Mouse (Mus musculus) heart, embryonic 14.5 days (tissue): Measurements from ENCODE around the gene Tiparp. TPM values are rescaled to one million over a fixed set of nuclear protein-coding genes. Genes with fewer than 3 reads are reported as not detected.
A peak's percentile ranks its signal among the peaks of the same experiment; 100 is the strongest.

Experiments used
- ATAC-seq: fragments of 200-750 bp; cut with Nextera tagmentation; 2 replicates; pipeline ENCODE4 v1.8.0; 2017; ENCODE audit warnings: low read depth, moderate TSS enrichment; ENCODE audit not compliant: insufficient number of reproducible peaks, insufficient read depth, low FRiP score
- H3K27ac ChIP-seq, 2 experiments: fragments of 200-500 bp in 1 of 2; fragments of 300-500 bp in 1 of 2; sonication (generic) in 1 of 2; replicated peaks in 1 of 2; 2 replicates each; pipeline ENCODE4 v1.5.1; 2012 to 2014; ENCODE audit warnings: low read depth in 2 of 2, low read length in 2 of 2, control low read depth in 1 of 2, mild to moderate bottlenecking in 1 of 2, mixed read lengths in 1 of 2; ENCODE audit not compliant: control insufficient read depth in 1 of 2, insufficient read depth in 1 of 2
- H3K27me3 ChIP-seq: fragments of 300-500 bp; sonication (generic); 2 replicates; pipeline ENCODE4 v1.6.1; 2014; ENCODE audit warnings: mild to moderate bottlenecking, low read length, control low read depth; ENCODE audit not compliant: control insufficient read depth, insufficient read depth
- H3K36me3 ChIP-seq: fragments of 300-500 bp; sonication (generic); 2 replicates; pipeline ENCODE4 v1.6.1; 2014; ENCODE audit warnings: mild to moderate bottlenecking, control low read depth, low read length, mixed read lengths; ENCODE audit not compliant: control insufficient read depth, insufficient read depth
- H3K4me1 ChIP-seq, 2 experiments: fragments of 200-500 bp in 1 of 2; fragments of 300-500 bp in 1 of 2; sonication (generic) in 1 of 2; 2 replicates each; pipeline ENCODE4 v1.6.1; 2012 to 2014; ENCODE audit warnings: low read length in 2 of 2, control low read depth in 1 of 2, mixed read lengths in 1 of 2; ENCODE audit not compliant: control insufficient read depth in 2 of 2, insufficient read depth in 2 of 2
- H3K4me2 ChIP-seq: fragments of 300-500 bp; sonication (generic); 2 replicates; pipeline ENCODE4 v1.6.1; 2014; ENCODE audit warnings: mild to moderate bottlenecking, low read length
- H3K4me3 ChIP-seq, 2 experiments: fragments of 200-500 bp in 1 of 2; fragments of 300-500 bp in 1 of 2; sonication (generic) in 1 of 2; 2 replicates each; pipeline ENCODE4 v1.5.1; 2012 to 2014; ENCODE audit warnings: low read length in 2 of 2, mild to moderate bottlenecking in 2 of 2, control low read depth in 1 of 2, low read depth in 1 of 2, moderate library complexity in 1 of 2; ENCODE audit not compliant: control insufficient read depth in 1 of 2, insufficient read depth in 1 of 2
- H3K9ac ChIP-seq: fragments of 300-500 bp; sonication (generic); 2 replicates; pipeline ENCODE4 v1.6.1; 2014; ENCODE audit warnings: mild to moderate bottlenecking, low read length
- H3K9me3 ChIP-seq: fragments of 300-500 bp; sonication (generic); 2 replicates; pipeline ENCODE4 v1.6.1; 2016; ENCODE audit warnings: low read length, control low read depth; ENCODE audit not compliant: control insufficient read depth
- WGBS: fragments of 180-500 bp; shearing (Covaris S2); extraction: QIAGEN DNeasy Blood & Tissue Kit; methylation state at CpG from one replicate; pipeline ENCODE4 v1.1.7; 2014; 5-methylcytosine and 5-hydroxymethylcytosine counted together
- polyA plus RNA-seq: library from polyadenylated mRNA; unstranded; fragments of >200 nt; fragmentation: Nextera tagmentation; extraction: Ambion mirVana; gene quantifications from 2 replicates; pipeline ENCODE4 v1.2.1, GENCODE M21; 2014

Tiparp gene
- polyA plus RNA-seq, 1 experiment from 2014 or later, result 26.6 TPM

GRCm38 (mm10) chr3:65585291-65585690 lies 57.1 kb downstream of the Tiparp start:
- Histone ChIP-seq H3K4me3 (no peak overlapping the region), H3K27me3 (no peaks in the 10 kb centered on the region), H3K9me3 (no peaks in the 10 kb centered on the region), H3K27ac (no peak overlapping the region), H3K4me2 (no peak overlapping the region), H3K9ac (no peak overlapping the region), H3K36me3 (no peaks in the 10 kb centered on the region), H3K4me1 (peaks cover 0 to 4% of the 10 kb centered on the region in 2 experiments; a peak in 1 of 4 replicates)
- ATAC-seq, result no peak
- 85% methylated on average over 8 of the region's 8 CpGs for WGBS

GRCm38 (mm10) chr3:65585823-65586482 lies 57.7 kb downstream of the Tiparp start:
- Histone ChIP-seq H3K27ac (no peak overlapping the region), H3K4me1 (peaks cover 0 to 4% of the 10 kb centered on the region in 2 experiments; a peak in 1 of 4 replicates), H3K9me3 (no peaks in the 10 kb centered on the region), H3K36me3 (no peaks in the 10 kb centered on the region), H3K27me3 (no peaks in the 10 kb centered on the region), H3K9ac (no peak overlapping the region; the same call in 1 of the 2 replicates), H3K4me2 (peak overlapping the region; percentile 63), H3K4me3 (peak overlapping the region; percentile 29 to 35)
- 34% methylated on average over 16 of the region's 16 CpGs for WGBS
- ATAC-seq, result no peak

DNA sequence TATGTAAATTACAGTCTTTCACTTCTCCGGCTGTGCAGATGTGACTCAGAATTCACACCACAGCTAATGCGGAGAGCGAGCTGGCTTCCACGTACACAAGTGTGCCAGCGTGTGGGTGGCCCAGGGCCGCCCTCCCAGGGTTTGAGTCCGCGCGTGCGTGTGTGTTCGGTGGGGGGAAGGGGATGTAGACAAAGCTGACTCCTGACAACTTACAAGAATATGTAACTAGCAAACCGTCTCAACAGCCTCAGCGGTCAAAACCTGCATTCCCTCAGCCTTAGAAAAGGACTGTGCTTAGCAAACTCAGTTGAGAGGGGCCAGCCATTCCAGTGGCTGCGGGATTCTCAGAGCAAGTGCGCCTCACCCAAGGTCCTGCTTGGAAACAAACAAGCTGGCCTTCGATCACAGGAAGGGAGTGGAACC lies 58.3 kb downstream of the Tiparp start:
- Histone ChIP-seq H3K27ac (no peak overlapping the region), H3K9me3 (no peaks in the 10 kb centered on the region), H3K4me1 (peaks cover 0 to 4% of the 10 kb centered on the region in 2 experiments; a peak in 1 of 4 replicates), H3K4me3 (peak overlapping the region; percentile 29 to 35), H3K4me2 (peak overlapping the region; percentile 63), H3K36me3 (no peaks in the 10 kb centered on the region), H3K9ac (peak overlapping the region; percentile 61), H3K27me3 (no peaks in the 10 kb centered on the region)
- ATAC-seq, result no peak
- 4% methylated on average over 16 of the region's 16 CpGs for WGBS

DNA sequence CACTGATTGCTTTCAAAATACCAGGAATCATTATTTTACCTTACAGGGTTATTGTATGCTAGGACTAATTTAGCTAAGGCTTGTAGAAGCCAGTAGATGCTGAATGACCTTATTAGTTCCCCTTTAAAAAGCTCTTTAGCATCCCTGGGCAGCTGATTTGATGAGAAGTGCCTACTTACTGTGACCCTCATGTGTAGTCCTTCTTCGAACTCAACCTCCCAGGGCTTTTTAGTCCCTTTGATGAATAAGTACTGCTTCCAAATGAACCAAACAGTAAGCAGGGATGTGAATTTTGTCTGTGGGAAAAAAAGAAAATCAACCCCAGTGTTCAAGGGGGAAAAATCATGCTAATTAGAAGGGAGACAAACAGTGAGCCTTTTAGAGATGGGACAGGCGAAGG lies 58.8 kb downstream of the Tiparp start:
- no peak for ATAC-seq
- no peak overlapping the region for H3K27ac ChIP-seq
- peaks cover 0 to 4% of the 10 kb centered on the region in 2 experiments; a peak in 1 of 4 replicates for H3K4me1 ChIP-seq
- H3K4me3 ChIP-seq, result peak overlapping the region in 1 of 2 experiments; percentile 35; a peak in 3 of 4 replicates
- H3K4me2 ChIP-seq, result peak overlapping the region; percentile 63
- H3K36me3 ChIP-seq, result no peaks in the 10 kb centered on the region
- H3K9me3 ChIP-seq, result no peaks in the 10 kb centered on the region
- WGBS, result 80% methylated on average over 2 of the region's 2 CpGs
- H3K9ac ChIP-seq, result peak overlapping the region; percentile 61
- no peaks in the 10 kb centered on the region for H3K27me3 ChIP-seq

GRCm38 (mm10) chr3:65588424-65588823 lies 60.2 kb downstream of the Tiparp start:
- Histone ChIP-seq H3K4me2 (no peak overlapping the region), H3K36me3 (no peaks in the 10 kb centered on the region), H3K9me3 (no peaks in the 10 kb centered on the region), H3K27me3 (no peaks in the 10 kb centered on the region), H3K4me1 (peaks cover 0 to 4% of the 10 kb centered on the region in 2 experiments; a peak in 1 of 4 replicates), H3K9ac (no peak overlapping the region), H3K4me3 (no peak overlapping the region), H3K27ac (no peak overlapping the region)
- ATAC-seq, result no peak
- WGBS, result 81% methylated on average over 3 of the region's 3 CpGs

GRCm38 (mm10) chr3:65592850-65593249 lies 64.6 kb downstream of the Tiparp start:
- H3K4me3 ChIP-seq, result no peak overlapping the region
- H3K36me3 ChIP-seq, result no peaks in the 10 kb centered on the region
- H3K4me2 ChIP-seq, result no peak overlapping the region
- no peaks in the 10 kb centered on the region for H3K9me3 ChIP-seq
- WGBS, result 91% methylated on average over 6 of the region's 6 CpGs
- no peak overlapping the region for H3K9ac ChIP-seq
- no peaks in the 10 kb centered on the region for H3K27me3 ChIP-seq
- no peak overlapping the region for H3K27ac ChIP-seq
- ATAC-seq, result no peak
- H3K4me1 ChIP-seq, result no peaks in the 10 kb centered on the region

DNA sequence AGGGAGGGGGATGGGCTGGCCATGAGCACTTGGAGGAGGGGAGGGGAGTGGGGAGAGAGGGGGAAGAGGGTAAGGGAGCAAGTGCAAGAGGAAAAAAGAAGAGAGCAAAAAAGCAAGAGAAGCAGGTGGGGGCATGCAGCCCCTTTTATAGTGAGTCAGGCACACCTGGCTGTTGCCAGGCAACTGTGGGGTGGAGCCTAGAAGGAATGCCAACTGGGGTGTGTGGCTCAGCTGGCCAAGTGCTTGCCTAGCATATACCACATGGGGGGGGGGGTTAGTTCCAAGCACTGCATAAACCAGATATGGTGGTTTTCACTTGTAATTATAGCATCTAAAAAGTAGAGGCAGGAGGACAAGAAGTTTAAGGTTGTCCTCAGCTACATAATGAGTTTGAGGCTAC lies 66.3 kb downstream of the Tiparp start:
- Histone ChIP-seq H3K4me3 (no peak overlapping the region), H3K27ac (no peak overlapping the region), H3K36me3 (no peaks in the 10 kb centered on the region), H3K4me1 (no peaks in the 10 kb centered on the region), H3K4me2 (no peak overlapping the region), H3K27me3 (no peaks in the 10 kb centered on the region), H3K9ac (no peak overlapping the region), H3K9me3 (no peaks in the 10 kb centered on the region)
- ATAC-seq, result no peak

GRCm38 (mm10) chr3:65595196-65595595 lies 67.0 kb downstream of the Tiparp start:
- ATAC-seq, result no peak
- H3K4me2 ChIP-seq, result no peak overlapping the region
- no peaks in the 10 kb centered on the region for H3K9me3 ChIP-seq
- H3K36me3 ChIP-seq, result no peaks in the 10 kb centered on the region
- H3K4me3 ChIP-seq, result no peak overlapping the region
- 80% methylated on average over 3 of the region's 3 CpGs for WGBS
- no peak overlapping the region for H3K27ac ChIP-seq
- no peaks in the 10 kb centered on the region for H3K4me1 ChIP-seq
- no peak overlapping the region for H3K9ac ChIP-seq
- no peaks in the 10 kb centered on the region for H3K27me3 ChIP-seq
